Mouse (Mus musculus) erythroblast, adult 5-6 weeks (primary cell): ENCODE measurements around the gene Mcpt8. TPM values are rescaled to one million over a fixed set of nuclear protein-coding genes. Genes with fewer than 3 reads are reported as not detected.
"Not testable (repeated sequence)": the region's sequence is repeated elsewhere in the genome, so short reads cannot be mapped to it uniquely, and the experiment has no call there.

Source experiments
- ATAC-seq: replicated peaks from 2 replicates; pipeline ENCODE4 v1.8.0; 2016; ENCODE audit warnings: moderate number of reproducible peaks, mild to moderate bottlenecking, moderate TSS enrichment, inconsistent platforms; ENCODE audit not compliant: poor library complexity, low FRiP score, severe bottlenecking
- total RNA-seq, 2 experiments: library from RNA; stranded (forward) in 1 of 2; stranded (reverse) in 1 of 2; fragments of 150-400 nt in 1 of 2; fragments of 200-764, 138-1000 nt in 1 of 2; gene quantifications; 2 replicates each; pipeline versions ENCODE4 v1.2.3 to v1.2.4; 2015 to 2017; ENCODE audit warnings: low replicate concordance in 2 of 2

The Mcpt8 gene
- 205 and 289 TPM in 2 replicates for total RNA-seq (2015; ENCODE audit: low replicate concordance)
- total RNA-seq (2017; ENCODE audit: low replicate concordance): 98.4 and 115 TPM in 2 replicates

DNA sequence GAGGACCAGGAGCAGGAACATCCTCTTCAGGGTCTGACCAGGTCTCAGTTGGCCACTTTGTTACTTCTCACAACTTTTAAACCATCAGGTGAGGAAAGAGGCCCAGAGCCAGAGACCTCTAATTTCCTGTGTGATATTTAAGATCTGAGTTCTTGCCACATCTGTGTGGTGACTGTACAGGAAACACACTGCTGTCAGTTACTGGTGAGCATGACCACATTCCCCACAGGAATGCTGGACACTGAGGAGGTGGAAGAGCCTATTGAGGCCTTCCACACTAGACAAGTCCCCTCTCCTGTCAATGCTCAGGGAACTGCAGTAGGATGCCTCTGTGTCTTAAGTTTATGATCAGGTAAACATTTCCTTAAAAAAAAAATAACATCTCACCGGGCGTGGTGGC lies at the start of gene Mcpt8:
TSS of gene Mcpt8 (minus strand) at position 107 of the 400 bp plus-strand sequence.
- no peak for ATAC-seq

DNA sequence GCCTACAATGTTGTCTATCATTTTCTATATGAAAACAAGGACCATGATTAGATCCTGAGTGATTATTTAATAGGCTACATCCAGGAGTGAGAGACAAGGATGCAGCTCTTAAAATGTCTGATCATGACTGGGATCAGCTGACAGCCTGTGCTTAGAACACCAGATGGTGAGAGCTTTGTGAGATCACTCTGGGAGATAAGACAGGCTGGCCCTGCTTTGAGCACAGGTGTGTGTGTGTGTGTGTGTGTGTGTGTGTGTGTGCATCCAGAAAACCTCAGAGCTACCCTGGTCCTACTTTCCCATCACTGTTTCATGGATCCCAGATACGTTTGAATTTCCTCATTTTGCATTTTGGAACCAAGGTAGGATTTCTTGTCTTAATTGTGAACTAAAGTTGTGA lies 48.6 kb upstream of the Mcpt8 start:
- ATAC-seq: not testable (repeated sequence)

DNA sequence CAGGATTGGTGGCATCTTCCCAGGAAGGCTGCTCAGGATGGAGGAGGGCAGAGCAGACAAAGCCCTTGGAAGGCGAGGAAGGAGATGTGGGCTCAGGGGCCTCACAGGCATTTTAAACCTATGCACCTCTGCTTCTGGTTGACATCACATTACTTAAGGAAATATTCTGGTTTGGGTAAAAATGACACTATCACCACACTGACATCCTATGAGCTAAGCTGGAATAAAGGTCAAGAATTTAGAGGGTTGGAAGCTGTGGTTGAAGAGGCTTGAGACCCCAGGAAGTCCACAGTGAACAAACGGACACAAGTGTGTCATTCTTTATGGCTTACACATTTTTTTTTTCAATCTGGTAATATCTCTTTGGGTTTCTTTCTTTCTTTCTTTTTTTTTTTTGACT lies 47.4 kb upstream of the Mcpt8 start, which contains the start of gene Gzmd:
TSS of gene Gzmd (minus strand) at position 101 of the 400 bp plus-strand sequence.
- not testable (repeated sequence) for ATAC-seq

DNA sequence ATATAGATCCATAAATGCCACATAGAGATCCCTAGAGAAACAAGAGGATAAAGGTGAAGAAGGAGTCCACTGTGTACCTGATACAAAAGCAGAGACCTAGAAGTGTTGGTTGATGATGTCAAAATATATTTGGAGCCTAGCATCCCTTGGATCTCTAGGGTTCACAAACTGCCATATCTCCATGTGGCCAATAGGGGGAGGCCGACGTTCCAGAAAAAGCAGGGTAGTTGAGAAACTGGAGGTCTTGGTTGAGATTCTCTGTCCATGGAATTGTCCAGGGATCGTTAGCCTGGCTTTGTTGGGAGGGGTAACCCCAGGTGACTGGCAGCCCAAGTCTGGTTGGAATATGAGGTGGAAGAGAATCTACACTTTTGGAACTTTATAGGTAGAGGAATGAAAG lies 43.3 kb upstream of the Mcpt8 start:
- no peak for ATAC-seq

DNA sequence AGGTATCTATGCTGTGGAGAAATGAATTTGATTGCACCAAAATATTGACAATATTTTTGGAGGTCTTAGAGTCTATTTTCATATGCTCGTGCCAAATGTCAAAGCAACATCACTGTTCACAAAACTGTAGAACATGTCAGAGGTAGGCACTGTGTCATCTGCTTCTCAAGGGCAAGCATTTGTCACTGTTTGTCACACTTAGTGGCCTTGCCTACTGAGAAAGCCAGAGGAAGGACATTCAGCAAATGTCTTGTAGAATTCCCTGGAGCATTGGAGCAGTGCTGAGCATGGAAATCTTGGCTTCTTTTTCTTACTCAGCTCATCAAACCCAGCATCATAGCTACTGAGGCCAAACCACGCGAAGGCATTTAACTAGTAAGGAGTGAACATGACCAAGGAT lies 38.4 kb upstream of the Mcpt8 start:
- no peak for ATAC-seq

DNA sequence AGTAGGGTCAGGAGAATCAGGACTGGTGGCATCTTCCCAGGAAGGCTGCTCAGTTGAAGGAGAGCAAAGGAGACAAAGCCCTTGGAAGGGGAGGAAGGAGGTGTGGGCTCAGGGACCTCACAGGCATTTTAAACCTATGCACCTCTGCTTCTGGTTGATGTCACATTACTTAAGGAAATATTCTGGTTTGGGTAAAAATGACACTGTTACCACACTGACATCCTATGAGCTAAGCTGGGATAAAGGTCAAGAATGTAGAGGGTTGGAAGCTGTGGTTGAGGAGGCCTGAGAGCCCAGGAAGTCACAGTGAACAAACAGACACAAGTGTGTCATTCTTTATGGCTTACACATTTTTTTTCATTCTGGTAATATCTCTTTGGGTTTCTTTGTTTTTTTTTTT lies 35.5 kb upstream of the Mcpt8 start, which contains the start of gene Gzme:
TSS of gene Gzme (minus strand) at position 101 of the 400 bp plus-strand sequence.
- no peak for ATAC-seq

DNA sequence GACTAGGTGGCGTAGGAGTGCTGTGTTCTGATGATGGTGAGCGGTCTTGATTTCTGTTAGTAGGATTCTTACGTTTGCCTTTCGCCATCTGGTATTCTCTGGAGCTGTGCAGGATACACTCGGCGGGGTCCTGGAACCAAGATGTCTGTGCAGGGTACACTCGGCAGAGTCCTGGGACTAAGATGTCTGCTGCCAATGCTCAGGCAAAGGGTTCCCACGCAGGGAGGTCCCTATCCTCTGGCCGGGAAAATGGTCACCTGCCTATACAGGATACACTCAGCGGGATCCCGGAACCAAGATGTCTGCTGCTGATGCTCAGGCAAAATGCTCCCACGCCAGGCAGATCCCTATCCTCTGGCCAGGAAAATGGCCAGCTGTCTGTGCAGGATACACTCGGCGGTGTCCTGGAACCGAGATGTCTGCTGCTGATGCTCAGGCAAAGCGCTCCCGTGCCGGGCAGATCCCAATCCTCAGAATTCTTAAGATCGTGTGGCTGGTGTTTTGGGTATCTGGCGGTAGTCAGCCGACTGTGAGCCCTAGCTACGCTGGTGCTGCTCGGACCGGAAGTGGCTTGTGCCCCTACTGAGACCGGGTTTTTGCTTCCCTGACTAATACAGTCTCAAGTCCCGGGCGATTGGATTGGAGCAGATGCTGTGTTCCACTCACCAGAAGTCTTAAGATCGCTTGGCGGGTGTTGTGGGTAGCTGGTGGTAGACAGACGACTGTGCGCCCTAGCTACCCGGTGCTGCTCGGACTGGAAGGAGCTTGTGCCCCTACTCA lies 30.6 kb upstream of the Mcpt8 start:
- not testable (repeated sequence) for ATAC-seq

DNA sequence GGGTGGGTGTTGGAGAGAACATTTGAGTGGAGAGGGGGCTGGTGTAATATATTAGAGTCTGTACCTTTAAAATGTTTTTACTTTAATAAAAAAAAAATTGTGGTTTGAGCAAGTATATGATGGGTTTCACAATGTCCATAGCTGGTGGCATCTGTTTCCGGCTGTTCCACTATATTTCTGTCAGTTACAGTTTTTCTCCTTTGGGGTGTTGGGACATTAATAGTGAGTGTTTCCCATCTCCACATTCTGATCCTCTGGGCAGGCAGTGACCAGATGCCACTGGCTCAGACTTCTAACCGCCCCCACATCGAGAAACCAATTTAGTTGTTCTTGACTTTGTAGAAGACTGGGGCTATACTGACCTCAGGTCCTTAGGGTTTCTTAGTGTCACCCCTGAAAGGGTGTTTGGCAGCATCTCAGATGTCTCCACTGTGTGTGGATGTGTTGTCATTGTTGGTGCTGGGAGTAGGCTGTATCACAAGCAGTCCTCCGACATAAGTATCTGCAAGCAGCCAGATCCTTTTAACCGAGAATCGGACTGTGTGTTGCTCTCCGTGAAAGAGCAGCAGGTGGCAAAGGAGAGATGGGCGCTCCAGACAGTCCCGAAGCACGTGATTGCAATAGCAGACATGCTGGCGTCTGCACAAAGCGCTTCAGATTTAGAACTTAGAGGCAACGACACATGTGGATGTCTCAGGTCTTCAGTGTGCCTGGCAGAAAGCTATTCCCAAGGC lies 20.5 kb upstream of the Mcpt8 start:
- ATAC-seq: no peak

DNA sequence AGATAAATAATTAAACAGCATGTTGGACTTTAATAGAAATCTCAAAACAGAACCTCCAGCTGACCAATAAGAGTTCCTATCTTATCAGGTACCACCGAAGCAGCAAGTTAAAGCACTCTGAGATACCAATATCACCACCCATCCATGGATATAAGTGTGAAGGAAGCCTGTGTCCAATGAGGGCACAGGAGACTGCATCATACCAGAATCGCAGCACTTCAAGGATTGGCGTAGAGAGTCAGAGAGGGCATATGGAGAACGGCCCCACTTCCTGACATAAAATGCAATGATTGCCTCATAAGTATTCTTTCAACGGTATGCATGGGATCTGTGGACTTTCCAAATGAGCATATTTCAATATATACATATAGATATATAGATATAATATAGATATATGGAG lies 19.9 kb upstream of the Mcpt8 start:
- no peak for ATAC-seq

DNA sequence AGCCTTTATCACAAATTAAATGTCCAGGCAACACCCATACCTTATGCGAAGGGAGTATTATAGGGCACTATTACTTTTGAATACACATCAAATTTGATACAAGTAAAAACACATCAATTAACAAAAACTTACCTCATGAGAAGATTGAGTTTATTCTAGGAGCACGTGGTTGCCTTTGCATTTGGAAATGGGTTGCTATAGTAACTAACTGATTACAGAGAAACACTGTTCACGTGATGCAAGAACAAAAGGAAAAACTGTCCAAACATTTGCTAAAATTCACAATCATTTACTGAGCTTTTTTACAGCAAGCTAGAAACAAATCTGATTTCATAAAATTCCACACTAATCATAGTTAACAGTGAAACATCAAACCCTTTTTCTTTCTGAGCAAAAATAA lies 18.4 kb upstream of the Mcpt8 start:
- ATAC-seq: no peak

DNA sequence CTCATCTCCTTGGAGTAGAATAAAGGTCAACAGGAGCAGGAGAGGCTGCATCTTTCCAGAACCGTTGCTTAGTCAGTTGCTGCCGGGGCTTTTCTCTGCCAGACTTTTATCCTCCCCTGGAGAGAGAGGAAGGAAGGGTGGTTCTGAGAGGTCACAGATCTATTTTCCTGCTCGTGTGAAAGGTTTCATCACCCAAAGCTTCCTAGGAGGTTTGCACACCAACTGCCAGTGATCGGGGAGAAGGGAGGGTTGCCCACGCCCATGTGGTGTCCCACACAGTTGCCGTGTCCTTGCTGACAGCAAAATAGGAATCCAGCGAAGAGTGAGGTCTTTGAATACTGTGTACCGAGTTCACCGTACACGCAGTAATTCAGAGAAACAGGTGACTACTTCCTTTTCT lies 17.3 kb upstream of the Mcpt8 start, which contains the start of gene Ctsg:
TSS of gene Ctsg (minus strand) at position 189 of the 400 bp plus-strand sequence.
- no peak for ATAC-seq

DNA sequence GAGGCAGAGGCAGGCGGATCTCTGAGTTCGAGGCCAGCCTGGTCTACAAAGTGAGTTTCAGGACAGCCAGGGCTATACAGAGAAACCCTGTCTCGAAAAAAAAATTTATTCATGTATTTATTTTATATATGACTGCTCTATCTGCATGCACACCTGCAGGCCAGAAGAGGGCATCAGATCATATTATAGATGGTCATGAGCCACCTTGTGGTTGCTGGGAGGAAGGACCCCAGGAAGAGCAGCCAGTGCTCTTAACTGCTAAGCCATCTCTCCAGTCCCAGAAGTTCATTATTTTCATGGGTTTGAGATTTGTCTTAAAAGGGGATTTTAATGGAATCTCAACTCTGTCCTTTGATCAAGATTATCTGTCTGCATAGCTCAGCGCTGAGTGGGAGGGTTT lies 13.9 kb upstream of the Mcpt8 start:
- no peak for ATAC-seq

DNA sequence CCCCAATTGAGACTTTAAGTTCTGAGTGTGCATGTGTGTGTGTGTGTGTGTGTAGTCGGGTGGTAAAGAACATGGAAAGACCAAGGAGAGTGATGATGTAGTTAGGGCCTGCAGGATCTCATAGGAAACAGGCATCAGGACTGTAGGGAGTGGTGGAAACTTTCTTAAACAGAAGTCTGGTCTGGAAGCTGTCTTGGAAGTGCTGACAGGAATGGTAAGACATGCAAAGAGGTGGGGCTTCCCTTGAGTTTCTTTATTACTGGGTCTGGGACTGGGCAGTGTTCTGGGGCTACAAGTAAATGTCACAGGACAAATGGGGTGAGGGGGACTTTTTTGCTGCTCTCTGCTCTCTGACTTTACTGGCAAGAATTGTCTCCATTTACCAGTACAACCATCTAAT lies 12.5 kb upstream of the Mcpt8 start:
- no peak for ATAC-seq

DNA sequence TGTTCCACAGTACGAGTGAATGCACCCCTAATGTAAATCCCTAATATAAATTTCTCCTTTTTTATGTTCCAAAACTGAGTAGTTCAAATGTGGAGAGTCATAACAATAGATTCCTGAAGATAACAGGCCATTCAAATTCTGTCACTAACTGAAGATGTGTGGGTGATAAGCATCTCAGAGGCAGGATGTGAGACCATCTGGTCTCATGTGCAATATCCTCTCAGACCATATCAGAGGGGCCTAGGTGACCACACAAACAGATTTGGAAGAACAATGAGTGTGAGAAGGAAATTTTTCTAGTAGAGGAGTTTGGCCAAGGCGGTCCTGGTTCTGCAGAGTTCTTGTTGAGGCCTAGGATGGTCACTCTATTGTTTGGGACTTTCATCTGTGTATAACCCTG lies 8.3 kb upstream of the Mcpt8 start:
- no peak for ATAC-seq

DNA sequence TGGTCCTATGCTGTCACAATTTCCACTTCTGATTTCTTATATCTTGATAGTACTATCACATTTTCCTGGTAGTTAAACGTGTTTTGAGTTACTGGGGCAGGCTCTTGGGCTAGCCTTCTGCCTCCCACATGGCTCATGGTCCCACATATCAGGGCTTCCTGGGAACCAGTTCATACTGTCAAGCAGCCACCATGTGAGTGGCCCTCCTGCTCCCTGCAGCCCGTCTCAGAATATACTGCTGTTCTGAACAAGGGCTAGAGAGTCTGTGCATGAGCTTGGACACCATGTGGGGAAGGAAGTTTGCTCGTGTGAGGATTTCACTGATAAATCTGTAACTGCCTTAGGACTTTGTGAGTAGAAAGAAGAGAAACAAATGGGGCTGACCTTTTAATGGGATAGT lies 1.6 kb upstream of the Mcpt8 start:
- no peak for ATAC-seq

DNA sequence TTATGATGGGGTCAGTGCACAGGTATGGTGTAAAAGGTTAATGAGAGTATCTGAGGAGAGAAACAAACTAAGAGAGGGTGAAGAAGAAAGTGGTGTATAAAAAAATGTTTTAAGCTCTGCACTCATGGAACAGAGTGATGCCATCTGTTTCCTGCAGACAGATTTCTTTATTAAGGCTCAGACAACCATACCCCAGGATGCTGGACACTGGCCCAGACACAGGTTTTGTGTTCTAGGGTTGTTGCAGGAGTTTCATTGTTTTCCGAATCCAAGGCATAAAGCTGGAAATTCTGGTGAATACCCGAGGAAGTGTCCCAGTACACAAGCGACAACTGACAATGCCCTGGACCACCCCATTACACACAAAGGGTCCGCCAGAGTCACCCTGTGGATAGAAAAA lies 3.1 kb downstream of the Mcpt8 start:
- no peak for ATAC-seq

DNA sequence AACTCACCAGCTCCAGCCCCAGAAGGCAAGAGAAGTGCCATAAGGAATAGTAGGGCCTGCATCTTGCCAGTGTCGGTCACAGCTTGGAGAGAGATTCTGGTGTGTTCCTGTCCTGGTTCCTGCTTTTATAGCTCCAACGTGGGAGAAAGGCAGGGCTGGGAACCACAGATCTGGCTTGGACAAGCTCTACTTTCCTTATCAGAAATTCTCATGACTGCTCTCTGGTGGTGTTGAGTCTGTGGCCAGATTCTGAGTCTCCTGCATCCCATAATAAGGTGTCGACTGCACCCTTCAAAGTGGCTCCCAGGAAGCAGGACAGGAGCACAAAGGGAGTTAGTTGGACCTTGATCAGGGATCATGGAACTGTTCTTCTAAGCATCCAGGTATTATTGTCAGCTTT lies 22.9 kb downstream of the Mcpt8 start, which contains the start of gene Mcpt4:
TSS of gene Mcpt4 (minus strand) at position 101 of the 400 bp plus-strand sequence.
- not testable (repeated sequence) for ATAC-seq

DNA sequence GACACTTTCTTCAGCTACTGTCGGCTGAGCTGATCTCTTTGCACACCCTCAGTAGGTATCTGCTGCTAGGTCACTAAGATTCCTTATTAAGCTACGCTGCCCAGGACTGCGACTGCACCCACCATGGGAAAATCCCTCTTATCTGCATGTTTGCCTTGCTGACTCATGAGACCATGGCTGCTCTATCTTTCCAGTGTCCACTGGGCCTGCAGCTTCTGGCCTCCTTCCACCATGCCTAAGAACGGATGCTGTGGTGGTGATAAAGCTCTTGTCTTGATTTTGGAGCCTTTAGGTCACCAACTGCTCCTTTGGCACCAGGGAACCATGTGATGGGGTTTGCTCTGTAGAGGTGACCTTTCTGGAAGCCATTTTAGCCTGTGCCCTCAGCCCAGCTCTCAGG lies 27.4 kb downstream of the Mcpt8 start:
- ATAC-seq: no peak

DNA sequence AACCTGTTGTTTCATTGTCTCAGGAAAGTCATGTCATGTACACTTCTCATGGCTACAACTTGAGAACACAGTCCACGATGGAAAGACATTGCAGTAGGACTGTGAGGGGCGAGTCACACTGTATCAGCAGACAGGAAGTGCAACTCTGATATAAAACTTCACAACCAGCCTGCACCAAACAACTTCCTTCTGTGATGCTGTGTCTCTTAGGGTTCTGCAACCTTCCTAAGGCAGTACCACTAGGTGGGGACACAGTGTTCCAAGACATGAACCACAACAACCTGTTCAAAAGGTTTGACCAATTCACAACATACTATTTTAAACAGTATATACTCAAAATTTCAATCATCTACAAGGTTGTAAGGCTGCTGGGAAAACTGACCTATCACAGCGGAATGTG lies 29.7 kb downstream of the Mcpt8 start:
- ATAC-seq: no peak

DNA sequence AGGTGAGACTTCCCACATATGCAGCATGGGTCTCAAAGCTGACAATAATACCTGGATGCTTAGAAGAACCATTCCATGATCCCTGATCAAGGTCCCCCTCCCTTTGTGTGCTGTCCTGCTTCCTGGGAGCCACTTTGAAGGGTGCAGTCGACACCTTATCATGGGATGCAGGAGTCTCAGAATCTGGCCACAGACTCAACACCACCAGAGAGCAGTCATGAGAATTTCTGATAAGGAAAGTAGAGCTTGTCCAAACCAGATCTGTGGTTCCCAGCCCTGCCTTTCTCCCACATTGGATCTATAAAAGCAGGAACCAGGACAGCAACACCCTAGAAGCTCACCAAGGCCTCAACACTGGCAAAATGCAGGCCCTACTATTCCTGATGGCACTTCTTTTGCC lies 43.3 kb downstream of the Mcpt8 start, which contains the start of gene Mcpt2:
TSS of gene Mcpt2 (plus strand) at position 250 of the 400 bp plus-strand sequence.
- ATAC-seq: not testable (repeated sequence)

DNA sequence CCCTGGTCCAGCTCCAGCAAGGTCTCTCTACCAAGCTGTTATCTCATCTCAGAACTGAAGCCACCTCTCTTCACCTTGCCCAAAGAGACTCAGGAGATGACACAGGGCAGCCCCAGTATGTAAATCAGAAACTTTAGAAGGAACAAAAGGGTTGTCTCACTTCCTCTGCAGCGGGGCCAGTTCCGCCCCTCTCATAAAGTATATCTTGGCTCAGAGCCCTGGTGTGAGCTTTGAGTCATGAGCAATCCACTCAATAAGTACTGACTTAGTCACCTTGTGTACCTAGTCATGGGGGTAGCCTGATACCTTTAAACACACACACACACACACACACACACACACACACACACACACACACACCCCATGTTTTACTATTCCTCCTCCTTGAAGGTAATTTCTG lies 50.6 kb downstream of the Mcpt8 start:
- ATAC-seq: no peak
